Mouse (Mus musculus) olfactory bulb, adult 2 months (tissue): ENCODE data around the gene Tuba8. TPM values are rescaled to one million over a fixed set of nuclear protein-coding genes. Genes with fewer than 3 reads are reported as not detected.

ENCODE experiments used
- H3K27ac ChIP-seq: fragments of 200-500 bp; 2 replicates; pipeline ENCODE4 v1.5.1; 2012; ENCODE audit warnings: low read depth, low read length; ENCODE audit not compliant: insufficient read depth
- H3K4me1 ChIP-seq: fragments of 200-500 bp; 2 replicates; pipeline ENCODE4 v1.6.1; 2012; ENCODE audit warnings: low read length; ENCODE audit not compliant: control insufficient read depth, insufficient read depth
- H3K4me3 ChIP-seq: fragments of 200-500 bp; 2 replicates; pipeline ENCODE4 v1.5.1; 2012; ENCODE audit warnings: mild to moderate bottlenecking, low read depth, low read length, moderate library complexity; ENCODE audit not compliant: insufficient read depth
- CTCF ChIP-seq: fragments of 200-500 bp; IDR thresholded peaks from 2 replicates; pipeline ENCODE4 v1.5.1; 2012; ENCODE audit warnings: low read depth, mild to moderate bottlenecking, low read length, moderate library complexity; ENCODE audit not compliant: insufficient read depth
- POLR2A ChIP-seq: fragments of 200-500 bp; IDR thresholded peaks from 2 replicates; pipeline ENCODE4 v1.6.1; 2012; ENCODE audit warnings: mild to moderate bottlenecking, low read depth, low read length, moderate library complexity; ENCODE audit not compliant: insufficient read depth
- WGBS: fragments of 180-500 bp; shearing (Covaris S2); methylation state at CpG from one replicate; pipeline ENCODE4 v1.1.7; 2018; 5-methylcytosine and 5-hydroxymethylcytosine counted together
- polyA plus RNA-seq: library from polyadenylated mRNA; stranded (reverse); fragments of >200 nt; gene quantifications from 2 replicates; pipeline ENCODE4 v1.2.4, GENCODE M21; 2012; ENCODE audit warnings: low replicate concordance; ENCODE audit not compliant: missing spikeins, insufficient read depth, insufficient read length

Tuba8 gene
- polyA plus RNA-seq, 1 experiment, result not detected

DNA sequence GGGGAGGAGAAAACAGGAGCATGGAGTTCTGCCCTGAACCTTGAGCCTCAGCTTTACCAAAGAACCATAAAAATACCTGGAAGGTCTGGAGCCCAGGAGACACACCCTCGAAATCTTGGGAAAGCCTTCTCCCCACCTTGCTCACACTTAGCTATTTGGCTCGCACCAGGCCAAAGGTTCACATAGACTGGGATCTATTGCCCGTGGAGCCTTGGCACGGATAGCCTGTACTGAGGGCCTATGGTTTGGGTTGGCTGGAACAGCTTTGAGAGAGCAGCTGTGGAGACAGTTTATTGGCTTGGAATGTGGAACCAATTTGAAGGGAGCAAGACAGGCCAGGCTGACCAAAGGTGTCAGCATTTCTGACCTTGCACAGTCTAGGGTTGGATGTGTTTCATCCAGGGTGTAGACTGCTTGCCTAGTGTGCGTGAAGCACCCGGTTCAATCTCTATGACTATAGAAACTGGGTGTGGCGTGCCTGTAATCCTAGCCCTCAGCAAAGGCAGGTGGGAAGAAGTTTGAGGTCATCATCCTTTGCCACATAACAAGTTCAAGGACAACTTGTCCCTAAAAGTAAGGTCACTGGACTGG, 33.3 kb upstream of the Tuba8 start:
- Histone ChIP-seq H3K27ac (no peak overlapping the region), H3K4me1 (peaks cover 11% of the 10 kb centered on the region), H3K4me3 (no peak overlapping the region)
- no peak for TF ChIP-seq POLR2A
- TF ChIP-seq CTCF, result no peak
- WGBS, result 91% methylated on average over 7 of the region's 7 CpGs

GRCm38 (mm10) chr6:121178700-121179358, 31.7 kb upstream of the Tuba8 start:
- H3K4me3 ChIP-seq, result no peak overlapping the region
- H3K4me1 ChIP-seq, result peaks cover 11% of the 10 kb centered on the region
- WGBS, result 49% methylated on average over 7 of the region's 7 CpGs
- H3K27ac ChIP-seq, result no peak overlapping the region
- no peak for TF ChIP-seq CTCF
- no peak for TF ChIP-seq POLR2A

- TF ChIP-seq POLR2A, result no peak
- no peak for TF ChIP-seq CTCF
- Histone ChIP-seq H3K27ac (no peak overlapping the region), H3K4me1 (peaks cover 14% of the 10 kb centered on the region), H3K4me3 (no peak overlapping the region)
- 69% methylated on average over 7 of the region's 7 CpGs for WGBS
Observed at GRCm38 (mm10) chr6:121179846-121180245, 30.6 kb upstream of the Tuba8 start.

- peaks cover 22% of the 10 kb centered on the region for H3K4me1 ChIP-seq
- H3K4me3 ChIP-seq, result peak within 1 kb of the TSS; percentile 75
- 1% methylated on average over 32 of the region's 32 CpGs for WGBS
- no peak for TF ChIP-seq CTCF
- peak; percentile 61 for TF ChIP-seq POLR2A
- peak within 1 kb of the TSS; percentile 91 for H3K27ac ChIP-seq
Observed at GRCm38 (mm10) chr6:121183414-121184173, 26.9 kb upstream of the Tuba8 start, which contains the start of gene Pex26. Pex26 (plus strand) TSS chr6:121183667.

GRCm38 (mm10) chr6:121184198-121185140, 26.0 kb upstream of the Tuba8 start:
- H3K4me3 ChIP-seq, result peak overlapping the region; percentile 75
- H3K27ac ChIP-seq, result 0 out of 2 replicates have a peak overlapping the region, but pooled peaks have one; percentile 3
- WGBS, result 2% methylated on average over 35 of the region's 35 CpGs
- H3K4me1 ChIP-seq, result peaks cover 22% of the 10 kb centered on the region
- TF ChIP-seq CTCF (peak; percentile 23; the same call in 1 of the 2 replicates), POLR2A (no peak)

DNA sequence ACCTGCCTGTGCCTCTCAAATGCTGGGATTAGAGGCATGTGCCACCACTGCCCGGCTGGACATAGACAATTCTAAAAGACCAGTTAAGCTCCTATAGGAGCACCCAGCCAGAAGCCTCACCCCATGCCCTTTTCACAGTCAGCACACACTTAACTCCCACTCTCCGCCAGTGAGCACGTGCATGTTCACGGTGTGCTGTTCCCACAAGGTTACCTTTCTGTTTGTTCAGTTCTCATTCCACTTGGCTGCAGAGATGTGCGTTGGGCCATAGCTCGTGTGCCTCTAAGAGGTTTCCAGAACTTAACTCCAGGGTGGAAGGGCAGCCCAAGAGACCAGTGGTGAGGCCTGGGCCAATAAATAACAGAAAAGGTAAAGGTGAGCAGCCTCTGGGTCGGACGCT, 25.3 kb upstream of the Tuba8 start:
- peaks cover 22% of the 10 kb centered on the region for H3K4me1 ChIP-seq

DNA sequence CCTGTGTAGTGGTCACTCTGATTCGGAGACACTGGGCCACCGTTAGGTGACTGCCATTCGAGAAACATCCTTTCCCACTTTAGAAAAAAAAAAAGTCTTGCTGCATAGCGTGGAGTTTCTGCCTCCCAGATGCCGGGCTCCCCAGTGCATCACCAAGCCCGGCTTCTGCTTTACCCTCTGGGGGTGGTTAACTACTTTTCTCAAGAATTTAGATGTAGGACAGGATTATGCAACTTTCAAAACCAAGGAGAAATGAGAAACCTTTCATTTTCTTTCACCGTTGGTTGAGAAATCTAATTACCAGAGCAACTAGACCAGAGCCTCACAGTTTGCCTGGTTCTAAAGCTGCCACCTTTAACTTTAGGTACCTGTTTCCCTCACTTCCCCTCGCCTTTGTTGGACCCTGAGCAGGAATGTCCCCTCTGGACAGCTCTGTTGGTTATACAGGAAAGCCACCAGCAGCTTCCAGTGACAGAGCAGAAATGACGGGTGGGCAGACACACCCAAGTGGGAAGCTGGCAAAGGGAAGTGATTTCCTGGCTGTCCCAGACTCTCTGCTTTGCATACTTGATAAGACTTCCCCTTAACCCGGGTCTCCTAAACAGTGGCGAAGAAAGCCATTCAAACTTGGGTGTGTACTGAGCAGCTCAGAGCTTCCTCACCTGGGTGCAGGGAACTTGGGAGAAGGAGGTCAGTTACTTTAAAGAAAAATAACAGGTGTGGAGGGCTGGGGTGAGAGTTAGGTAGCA, 19.1 kb upstream of the Tuba8 start:
- WGBS, result 80% methylated on average over 11 of the region's 11 CpGs
- TF ChIP-seq POLR2A (no peak), CTCF (no peak)
- no peak overlapping the region for H3K27ac ChIP-seq
- H3K4me1 ChIP-seq, result peaks cover 30% of the 10 kb centered on the region
- no peak overlapping the region for H3K4me3 ChIP-seq

More for the DNA sequence above, 25.3 kb upstream of the Tuba8 start:
- H3K27ac ChIP-seq, result no peak overlapping the region
- H3K4me3 ChIP-seq, result peak overlapping the region; percentile 9
- 70% methylated on average over 8 of the region's 8 CpGs for WGBS
- no peak for TF ChIP-seq POLR2A
- no peak for TF ChIP-seq CTCF
